Mouse (Mus musculus) ES-E14 (cell line): ENCODE measurements around the gene Nfic. TPM values are rescaled to one million over a fixed set of nuclear protein-coding genes. Genes with fewer than 3 reads are reported as not detected.
A peak's percentile ranks its signal among the peaks of the same experiment; 100 is the strongest.

Experiments used
- DNase-seq: peaks from one replicate; pipeline ENCODE4 v3.0.0-alpha.2; 2013; ENCODE audit warnings: low read depth, low spot score
- H3K27ac ChIP-seq: 2 replicates; pipeline ENCODE4 v1.5.1; 2012; ENCODE audit warnings: low read depth, mild to moderate bottlenecking, low read length, moderate library complexity, mixed read lengths; ENCODE audit not compliant: poor library complexity, insufficient read depth, severe bottlenecking
- H3K36me3 ChIP-seq: 2 replicates; pipeline ENCODE4 v1.6.1; 2012; ENCODE audit warnings: mild to moderate bottlenecking, low read length, moderate library complexity, mixed read lengths; ENCODE audit not compliant: control insufficient read depth, poor library complexity, insufficient read depth, severe bottlenecking
- H3K4me1 ChIP-seq, 2 experiments: fragments of 150-350 bp in 1 of 2; sonication (generic) in 1 of 2; 2 replicates each; pipeline ENCODE4 v1.6.1; 2012; ENCODE audit warnings: low read length in 2 of 2, mild to moderate bottlenecking in 1 of 2, mixed read lengths in 1 of 2; ENCODE audit not compliant: control insufficient read depth in 2 of 2, insufficient read depth in 2 of 2, poor library complexity in 1 of 2
- H3K4me3 ChIP-seq, 2 experiments: fragments of 150-350 bp in 1 of 2; sonication (generic) in 1 of 2; 2 replicates each; pipeline ENCODE4 v1.5.1; 2012; ENCODE audit warnings: low read length in 2 of 2, low read depth in 1 of 2, mild to moderate bottlenecking in 1 of 2, mixed read lengths in 1 of 2; ENCODE audit not compliant: insufficient read depth in 1 of 2, poor library complexity in 1 of 2, severe bottlenecking in 1 of 2
- H3K9ac ChIP-seq: 2 replicates; pipeline ENCODE4 v1.6.1; 2012; ENCODE audit warnings: low read depth, mild to moderate bottlenecking, low read length, mixed read lengths; ENCODE audit not compliant: poor library complexity, insufficient read depth, severe bottlenecking
- H3K9me3 ChIP-seq: fragments of 150-350 bp; sonication (generic); 2 replicates; pipeline ENCODE4 v1.6.1; 2012; ENCODE audit warnings: low read depth, mild to moderate bottlenecking, low read length; ENCODE audit not compliant: control insufficient read depth, insufficient read depth
- CHD2 ChIP-seq: IDR thresholded peaks from 2 replicates; pipeline ENCODE4 v1.6.1; 2014; ENCODE audit warnings: mild to moderate bottlenecking, low read depth, low read length, inconsistent platforms
- HCFC1 ChIP-seq: IDR thresholded peaks from 2 replicates; pipeline ENCODE4 v1.6.1; 2012; ENCODE audit warnings: low read length, inconsistent platforms, borderline replicate concordance; ENCODE audit not compliant: insufficient read depth
- MAFK ChIP-seq: IDR thresholded peaks from 2 replicates; pipeline ENCODE4 v1.6.1; 2014; ENCODE audit warnings: mild to moderate bottlenecking, low read depth, low read length, inconsistent platforms; ENCODE audit not compliant: insufficient read depth
- ZC3H11A ChIP-seq: IDR thresholded peaks from 2 replicates; pipeline ENCODE4 v1.6.1; 2012; ENCODE audit warnings: low read depth, mild to moderate bottlenecking, inconsistent platforms, low read length, borderline replicate concordance
- ZNF384 ChIP-seq: IDR thresholded peaks from 2 replicates; pipeline ENCODE4 v1.6.1; 2012; ENCODE audit warnings: low read depth, low read length, inconsistent platforms
- in situ Hi-C, 2 experiments: fragments of 600-800 bp; cut with MboI; formaldehyde crosslinking; loops; one replicate each; pipeline ENCODE4 v1.15.1; 2025; ENCODE audit warnings: low sequenced_read_pairs in 2 of 2, inconsistent platforms in 1 of 2; ENCODE audit not compliant: unreplicated experiment in 2 of 2
- total RNA-seq: library from RNA; depleted of rRNA; stranded (reverse); fragments of 300-350 nt; gene quantifications from 2 replicates; pipeline ENCODE4 v1.2.3, GENCODE M21; 2012

Gene Nfic
- total RNA-seq, 1 experiment, result 4.9 TPM

- no peak for DNase-seq
- Histone ChIP-seq H3K27ac (peak overlapping the region; percentile 40), H3K36me3 (peaks cover 5% of the 10 kb centered on the region; the same call in 1 of the 2 replicates), H3K9me3 (no peaks in the 10 kb centered on the region), H3K4me3 (peak overlapping the region; percentile 25 to 40), H3K4me1 (peaks cover 4 to 76% of the 10 kb centered on the region in 2 experiments), H3K9ac (peak overlapping the region; percentile 11; the same call in 1 of the 2 replicates)
- in situ Hi-C loops, result no loop called here
- no peak for TF ChIP-seq CHD2
- no peak for TF ChIP-seq MAFK
- no peak for TF ChIP-seq ZC3H11A
- TF ChIP-seq HCFC1, result 0 out of 2 replicates have a peak, but pooled peaks have one; percentile 4
Measured at GRCm38 (mm10) chr10:81413310-81414261, 41.8 kb downstream of the Nfic start.

GRCm38 (mm10) chr10:81412586-81413309 is 42.7 kb downstream of the Nfic start:
- Histone ChIP-seq H3K4me1 (peaks cover 4 to 78% of the 10 kb centered on the region in 2 experiments), H3K9ac (no peak overlapping the region), H3K4me3 (no peak overlapping the region), H3K36me3 (peaks cover 5% of the 10 kb centered on the region; the same call in 1 of the 2 replicates), H3K9me3 (no peaks in the 10 kb centered on the region), H3K27ac (no peak overlapping the region)
- no peak for DNase-seq
- TF ChIP-seq ZNF384, result no peak
- TF ChIP-seq ZC3H11A, result no peak
- no peak for TF ChIP-seq HCFC1
- TF ChIP-seq MAFK, result no peak
- TF ChIP-seq CHD2, result no peak
- in situ Hi-C loops, result no loop called here

GRCm38 (mm10) chr10:81411471-81412400 is 43.7 kb downstream of the Nfic start:
- TF ChIP-seq MAFK, result no peak
- no peak for TF ChIP-seq CHD2
- TF ChIP-seq ZNF384, result no peak
- TF ChIP-seq ZC3H11A, result peak; percentile 37; the same call in 1 of the 2 replicates
- Histone ChIP-seq H3K27ac (no peak overlapping the region), H3K4me3 (no peak overlapping the region), H3K4me1 (peaks cover 4 to 77% of the 10 kb centered on the region in 2 experiments), H3K9me3 (no peaks in the 10 kb centered on the region), H3K36me3 (peaks cover 5% of the 10 kb centered on the region; the same call in 1 of the 2 replicates), H3K9ac (no peak overlapping the region)
- in situ Hi-C loops, result no loop called here
- DNase-seq, result no peak

GRCm38 (mm10) chr10:81410981-81411380 is 44.5 kb downstream of the Nfic start:
- Histone ChIP-seq H3K4me3 (no peak overlapping the region), H3K9ac (no peak overlapping the region), H3K36me3 (peaks cover 5% of the 10 kb centered on the region; the same call in 1 of the 2 replicates), H3K27ac (no peak overlapping the region), H3K9me3 (no peaks in the 10 kb centered on the region), H3K4me1 (peaks cover 4 to 77% of the 10 kb centered on the region in 2 experiments)
- DNase-seq, result no peak
- in situ Hi-C loops, result no loop called here
- TF ChIP-seq ZNF384 (no peak), MAFK (no peak), ZC3H11A (no peak), HCFC1 (no peak), CHD2 (no peak)
